Mouse (Mus musculus) frontal cortex, postnatal 36 days (tissue): ENCODE data around the gene Gm4922.

ENCODE experiments used
- DNase-seq, 2 experiments: peaks; one replicate each; pipeline ENCODE4 v3.0.0; 2022; ENCODE audit warnings: low spot score in 2 of 2

Gm4922 gene

GRCm38 (mm10) chr10:18786693-18787092 is at the start of gene Gm4922:
TSS of gene Gm4922 (minus strand) at chr10:18786793.
- no peak for DNase-seq

GRCm38 (mm10) chr10:18835684-18836479 is 49.3 kb upstream of the Gm4922 start:
- peak in 1 of 2 experiments; percentile 39 for DNase-seq

- DNase-seq = no peak
These were observed 47.8 kb upstream of the Gm4922 start for GRCm38 (mm10) chr10:18834389-18834788.

- DNase-seq = no peak
These were observed 45.2 kb upstream of the Gm4922 start for GRCm38 (mm10) chr10:18831823-18832222.

- DNase-seq = no peak
These were observed 43.8 kb upstream of the Gm4922 start for GRCm38 (mm10) chr10:18830359-18830758.

- no peak for DNase-seq
These were observed 41.3 kb upstream of the Gm4922 start for GRCm38 (mm10) chr10:18827936-18828335.

- DNase-seq = no peak
These were observed 39.5 kb upstream of the Gm4922 start for GRCm38 (mm10) chr10:18826107-18826506.

GRCm38 (mm10) chr10:18825143-18825542 is 38.5 kb upstream of the Gm4922 start:
- no peak for DNase-seq

GRCm38 (mm10) chr10:18816560-18816959 is 30.0 kb upstream of the Gm4922 start:
- no peak for DNase-seq

GRCm38 (mm10) chr10:18811751-18812150 is 25.2 kb upstream of the Gm4922 start:
- no peak for DNase-seq

- DNase-seq = peak; percentile 21 to 26
These were observed 3.5 kb upstream of the Gm4922 start for GRCm38 (mm10) chr10:18790063-18790462.

GRCm38 (mm10) chr10:18788601-18789000 is 2.0 kb upstream of the Gm4922 start:
- DNase-seq = no peak

GRCm38 (mm10) chr10:18777546-18777945 is 9.0 kb downstream of the Gm4922 start:
- DNase-seq = no peak

GRCm38 (mm10) chr10:18772537-18773179 is 13.9 kb downstream of the Gm4922 start:
- no peak for DNase-seq

- DNase-seq = no peak
These were observed 16.7 kb downstream of the Gm4922 start for GRCm38 (mm10) chr10:18769909-18770308.

- no peak for DNase-seq
These were observed 26.4 kb downstream of the Gm4922 start for GRCm38 (mm10) chr10:18760241-18760640.

GRCm38 (mm10) chr10:18750057-18750456 is 36.5 kb downstream of the Gm4922 start:
- DNase-seq = no peak

GRCm38 (mm10) chr10:18743286-18744142 is 43.1 kb downstream of the Gm4922 start, which contains the start of gene Arfgef3:
TSS of gene Arfgef3 (minus strand) at chr10:18743949.
- DNase-seq = peak; percentile 88 to 90

GRCm38 (mm10) chr10:18742086-18742485 is 44.5 kb downstream of the Gm4922 start:
- DNase-seq = no peak

GRCm38 (mm10) chr10:18741024-18741423 is 45.6 kb downstream of the Gm4922 start:
- no peak for DNase-seq
